Mouse (Mus musculus): ENCODE measurements at regions not wholly inside any gene's neighbourhood (a gene's known extent, or its start where the extent isn't known, plus 50 kb on each side); places are given as distances from the start of the nearest gene placed in this dataset.

DNA sequence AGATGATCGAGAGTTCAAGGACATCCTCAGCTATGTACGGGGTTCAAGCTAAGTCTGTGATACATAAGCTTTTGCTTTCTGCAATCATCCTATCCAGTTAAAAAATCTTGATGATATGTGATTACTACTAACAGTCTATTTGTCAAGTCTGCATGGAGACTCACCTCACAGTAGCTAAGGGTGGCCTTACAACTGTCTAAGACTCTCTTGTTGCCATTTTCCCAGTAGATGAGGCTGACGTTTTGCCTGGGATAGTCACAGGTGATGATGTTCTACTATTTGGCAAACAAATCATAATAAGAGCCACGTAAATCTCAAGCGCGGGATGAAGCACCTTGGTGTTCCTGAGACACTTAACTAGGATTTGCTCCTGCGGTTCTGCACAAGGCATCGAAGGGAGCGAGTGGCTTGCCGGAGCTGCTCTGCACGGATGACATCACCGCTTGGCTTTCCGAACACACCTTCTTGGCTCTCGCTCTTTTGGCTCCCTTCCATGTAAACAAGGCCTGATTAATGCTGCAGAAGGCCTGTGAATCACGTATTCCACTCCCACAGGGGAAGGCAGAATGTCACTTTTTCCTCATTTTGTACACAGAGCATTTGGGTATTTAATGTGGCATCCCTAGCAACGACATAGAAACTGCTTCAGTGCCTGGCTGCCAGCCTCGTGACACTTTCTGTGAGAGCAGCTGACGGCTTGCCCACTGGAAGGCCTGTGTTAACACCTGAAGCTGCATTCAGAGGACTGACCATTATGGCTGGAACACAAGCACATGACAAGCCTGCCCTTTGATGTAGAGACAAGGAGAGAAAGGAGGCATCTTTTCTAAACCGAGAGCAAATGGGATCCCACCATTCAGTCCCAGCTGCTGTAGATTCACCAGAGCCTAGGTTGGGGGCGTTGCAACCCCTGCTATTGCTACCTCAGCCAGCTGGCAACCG lies 260.5 kb upstream of the 4930412O13Rik start:
- Histone ChIP-seq H3K9me3 (replicated peaks; ENCODE audit: low read length) (no peaks in the 10 kb centered on the region), H3K9ac (ENCODE audit: low read depth, low read length) (no peak overlapping the region), H3K36me3 (ENCODE audit: insufficient read depth, low read length) (no peaks in the 10 kb centered on the region), H3K4me1 (replicated peaks; ENCODE audit: insufficient read depth, low read length) (no peaks in the 10 kb centered on the region), H3K27ac (no peak overlapping the region), H3K4me2 (ENCODE audit: low read length) (no peak overlapping the region), H3K27me3 (ENCODE audit: insufficient read depth, low read length) (no peaks in the 10 kb centered on the region), H3K4me3 (replicated peaks; ENCODE audit: low read depth, low read length) (no peak overlapping the region)
- TF ChIP-seq CTCF (IDR thresholded peaks at IDR 0.05; ENCODE audit: low read depth): no peak
- WGBS: 50% methylated on average over 21 of the region's 21 CpGs
- DNase-seq (ENCODE audit: low spot score) (peak; percentile 46), ATAC-seq (replicated peaks; ENCODE audit: low FRiP score, low read depth) (no peak; the same call in 1 of the 2 replicates)

DNA sequence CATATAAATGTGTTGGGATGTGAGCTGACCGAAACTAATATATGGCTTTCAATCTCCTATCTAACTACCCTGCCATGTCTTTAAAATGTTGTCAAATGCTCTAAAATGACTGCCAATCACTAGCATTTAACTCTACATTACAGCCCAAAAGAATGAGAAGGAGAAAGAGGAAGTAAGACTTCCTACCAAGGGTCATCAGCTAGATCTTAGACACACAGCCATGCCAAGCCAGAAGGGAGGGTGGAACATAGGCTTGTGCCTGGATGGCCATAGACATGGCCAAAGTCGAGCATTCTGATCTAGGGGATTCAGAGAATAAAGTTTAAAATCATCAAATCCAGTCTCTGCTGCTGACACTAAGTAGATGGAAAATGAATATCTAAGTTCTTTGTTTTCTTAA lies 257.4 kb upstream of the 4930412O13Rik start:
- TF ChIP-seq CTCF (IDR thresholded peaks at IDR 0.05; ENCODE audit: low read depth): no peak
- Histone ChIP-seq H3K4me3 (replicated peaks; ENCODE audit: low read depth, low read length) (no peak overlapping the region), H3K4me2 (ENCODE audit: low read length) (no peak overlapping the region), H3K27ac (no peak overlapping the region), H3K27me3 (ENCODE audit: insufficient read depth, low read length) (no peaks in the 10 kb centered on the region), H3K9me3 (replicated peaks; ENCODE audit: low read length) (no peaks in the 10 kb centered on the region), H3K36me3 (ENCODE audit: insufficient read depth, low read length) (no peaks in the 10 kb centered on the region), H3K4me1 (replicated peaks; ENCODE audit: insufficient read depth, low read length) (no peaks in the 10 kb centered on the region), H3K9ac (ENCODE audit: low read depth, low read length) (no peak overlapping the region)
- DNase-seq (ENCODE audit: low spot score) (no peak), ATAC-seq (replicated peaks; ENCODE audit: low FRiP score, low read depth) (no peak)
- 87% methylated on average over 2 of the region's 2 CpGs for WGBS

DNA sequence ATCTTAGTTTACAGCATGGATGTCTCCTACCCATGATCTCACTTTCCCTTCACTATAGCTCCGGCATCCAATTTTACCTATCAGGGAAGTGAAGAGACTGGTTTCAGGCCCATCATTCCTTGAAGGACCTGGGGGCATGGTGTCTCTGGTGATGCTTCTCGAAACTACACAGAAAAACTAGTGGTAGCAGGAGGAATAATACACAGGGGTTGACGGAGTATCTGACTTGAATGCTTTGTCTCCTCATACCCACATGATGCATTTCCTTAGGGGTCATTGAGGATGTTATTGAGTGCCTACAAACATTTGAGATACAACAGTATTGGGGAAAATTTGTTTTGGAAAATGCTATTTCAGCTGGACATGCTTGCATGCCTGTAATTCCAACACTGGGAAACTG lies 253.0 kb upstream of the 4930412O13Rik start:
- Histone ChIP-seq H3K9ac (ENCODE audit: low read depth, low read length) (no peak overlapping the region), H3K4me2 (ENCODE audit: low read length) (no peak overlapping the region), H3K27ac (no peak overlapping the region), H3K4me3 (replicated peaks; ENCODE audit: low read depth, low read length) (no peak overlapping the region), H3K36me3 (ENCODE audit: insufficient read depth, low read length) (no peaks in the 10 kb centered on the region), H3K27me3 (ENCODE audit: insufficient read depth, low read length) (no peaks in the 10 kb centered on the region), H3K9me3 (replicated peaks; ENCODE audit: low read length) (no peaks in the 10 kb centered on the region), H3K4me1 (replicated peaks; ENCODE audit: insufficient read depth, low read length) (no peaks in the 10 kb centered on the region)
- TF ChIP-seq CTCF (IDR thresholded peaks at IDR 0.05; ENCODE audit: low read depth): no peak
- ATAC-seq (replicated peaks; ENCODE audit: low FRiP score, low read depth) (no peak), DNase-seq (ENCODE audit: low spot score) (no peak)
- 91% methylated on average over 3 of the region's 3 CpGs for WGBS

DNA sequence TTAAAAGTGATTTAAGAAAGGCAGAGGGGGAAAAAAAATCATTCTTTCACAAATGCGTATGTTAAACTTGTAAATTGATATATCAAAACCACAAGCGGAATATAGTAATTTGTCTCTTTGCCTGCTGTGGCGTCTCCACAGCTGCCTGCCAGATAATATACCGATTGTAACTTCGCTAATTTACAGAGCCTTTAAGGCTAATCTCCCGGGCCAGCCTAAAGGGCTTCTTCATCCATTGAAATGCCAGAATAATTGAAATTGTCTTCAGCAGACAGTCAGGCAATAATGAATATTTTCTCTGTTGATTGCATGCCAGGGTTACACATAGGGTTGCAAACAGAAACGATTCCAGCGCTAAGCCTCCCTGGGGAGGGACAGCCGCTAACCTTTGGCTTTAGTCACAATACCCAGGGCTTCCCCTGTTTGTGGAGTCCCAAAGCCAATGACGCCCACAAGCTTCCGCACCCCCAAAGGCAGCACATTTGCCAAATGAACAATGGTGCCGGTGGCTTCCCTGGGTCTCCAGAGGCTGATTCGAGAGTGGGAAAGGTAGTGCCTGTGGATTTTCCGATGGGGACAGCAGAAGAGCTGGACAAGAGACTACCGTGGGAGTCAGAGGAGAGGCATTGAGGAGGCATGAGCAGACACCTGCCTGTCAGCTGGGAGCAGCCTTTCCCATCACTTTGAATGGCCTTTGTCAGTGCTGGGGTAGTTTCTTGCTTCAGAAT lies 248.2 kb upstream of the 4930412O13Rik start:
- ATAC-seq (replicated peaks; ENCODE audit: low FRiP score, low read depth): no peak

DNA sequence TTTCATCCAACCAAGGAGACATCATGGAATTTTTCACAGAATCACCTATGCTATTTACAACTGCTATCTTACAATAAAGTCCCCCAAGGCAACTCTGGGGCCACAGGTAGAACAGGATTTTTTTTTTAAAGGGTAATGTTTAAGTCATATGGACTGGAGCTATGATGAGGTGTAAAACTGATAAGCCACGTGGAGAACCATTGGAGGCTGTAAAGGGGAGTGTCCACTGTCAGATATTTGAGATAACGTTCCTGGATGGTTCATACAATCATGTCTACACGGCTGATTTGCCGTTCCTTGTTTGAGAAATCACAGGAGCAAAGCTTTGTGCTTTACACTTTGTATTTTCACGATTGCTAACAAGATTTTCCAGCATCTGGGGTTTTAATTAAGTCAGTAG lies 241.8 kb upstream of the 4930412O13Rik start:
- H3K27ac ChIP-seq: no peak overlapping the region
- 45% methylated on average over 5 of the region's 5 CpGs for WGBS
- no peak overlapping the region for H3K4me3 ChIP-seq (replicated peaks; ENCODE audit: low read depth, low read length)
- ATAC-seq (replicated peaks; ENCODE audit: low FRiP score, low read depth): no peak
- H3K9ac ChIP-seq (ENCODE audit: low read depth, low read length): no peak overlapping the region
- no peaks in the 10 kb centered on the region for H3K27me3 ChIP-seq (ENCODE audit: insufficient read depth, low read length)
- no peak overlapping the region for H3K4me2 ChIP-seq (ENCODE audit: low read length)
- no peaks in the 10 kb centered on the region for H3K9me3 ChIP-seq (replicated peaks; ENCODE audit: low read length)
- TF ChIP-seq CTCF (IDR thresholded peaks at IDR 0.05; ENCODE audit: low read depth): no peak
- no peaks in the 10 kb centered on the region for H3K36me3 ChIP-seq (ENCODE audit: insufficient read depth, low read length)
- no peaks in the 10 kb centered on the region for H3K4me1 ChIP-seq (replicated peaks; ENCODE audit: insufficient read depth, low read length)
- DNase-seq (ENCODE audit: low spot score): no peak

More for the DNA sequence above, 248.2 kb upstream of the 4930412O13Rik start:
- Histone ChIP-seq H3K4me1 (replicated peaks; ENCODE audit: insufficient read depth, low read length) (no peaks in the 10 kb centered on the region), H3K36me3 (ENCODE audit: insufficient read depth, low read length) (no peaks in the 10 kb centered on the region), H3K9me3 (replicated peaks; ENCODE audit: low read length) (no peaks in the 10 kb centered on the region), H3K27ac (no peak overlapping the region), H3K4me3 (replicated peaks; ENCODE audit: low read depth, low read length) (no peak overlapping the region), H3K9ac (ENCODE audit: low read depth, low read length) (no peak overlapping the region), H3K4me2 (ENCODE audit: low read length) (no peak overlapping the region), H3K27me3 (ENCODE audit: insufficient read depth, low read length) (no peaks in the 10 kb centered on the region)
- WGBS: 34% methylated on average over 15 of the region's 15 CpGs
- peak; percentile 61 for DNase-seq (ENCODE audit: low spot score)
- TF ChIP-seq CTCF (IDR thresholded peaks at IDR 0.05; ENCODE audit: low read depth): no peak

DNA sequence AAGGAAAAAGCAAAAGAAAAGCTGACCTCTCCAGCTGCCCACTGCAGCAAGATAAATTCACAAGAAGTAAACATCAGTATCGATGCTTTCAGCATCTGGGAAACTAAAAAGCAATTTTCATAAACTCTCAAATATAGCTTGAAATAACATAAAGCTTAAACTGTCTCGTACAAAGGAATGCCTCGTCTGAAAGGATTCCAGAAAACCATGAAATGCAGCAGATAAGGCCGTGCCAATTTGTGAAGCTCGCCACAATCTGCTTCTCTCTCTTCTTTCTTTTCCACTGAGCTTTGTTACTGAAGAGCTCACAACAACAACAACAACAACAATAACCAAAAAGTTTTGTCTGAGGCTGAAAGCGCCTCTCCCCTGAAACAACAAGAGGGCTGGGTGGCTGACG lies 239.4 kb upstream of the 4930412O13Rik start:
- DNase-seq (ENCODE audit: low spot score) (no peak), ATAC-seq (replicated peaks; ENCODE audit: low FRiP score, low read depth) (no peak)
- Histone ChIP-seq H3K27me3 (ENCODE audit: insufficient read depth, low read length) (no peaks in the 10 kb centered on the region), H3K27ac (no peak overlapping the region), H3K9me3 (replicated peaks; ENCODE audit: low read length) (no peaks in the 10 kb centered on the region), H3K9ac (ENCODE audit: low read depth, low read length) (no peak overlapping the region), H3K4me3 (replicated peaks; ENCODE audit: low read depth, low read length) (no peak overlapping the region), H3K4me2 (ENCODE audit: low read length) (peak overlapping the region; percentile 11; the same call in 1 of the 2 replicates), H3K4me1 (replicated peaks; ENCODE audit: insufficient read depth, low read length) (no peaks in the 10 kb centered on the region), H3K36me3 (ENCODE audit: insufficient read depth, low read length) (no peaks in the 10 kb centered on the region)
- no peak for TF ChIP-seq CTCF (IDR thresholded peaks at IDR 0.05; ENCODE audit: low read depth)
- WGBS: 67% methylated on average over 7 of the region's 7 CpGs

All from kidney, postnatal 0 days (tissue).